Mouse (Mus musculus) liver, postnatal 0 days (tissue): ENCODE results near the gene Prox1. TPM values are rescaled to one million over a fixed set of nuclear protein-coding genes. Genes with fewer than 3 reads are reported as not detected.

Source experiments
- ATAC-seq: fragments of 200-750 bp; cut with Nextera tagmentation; 2 replicates; pipeline ENCODE4 v1.8.0; 2017; ENCODE audit warnings: mild to moderate bottlenecking, moderate library complexity
- DNase-seq: peaks from one replicate; pipeline ENCODE4 v3.0.0-alpha.2; 2016
- H3K27ac ChIP-seq: fragments of 300-500 bp; sonication (generic); 2 replicates; pipeline ENCODE4 v1.5.1; 2014; ENCODE audit warnings: antibody characterized with exemption, moderate library complexity, mild to moderate bottlenecking, low read depth
- H3K27me3 ChIP-seq: fragments of 300-500 bp; sonication (generic); 2 replicates; pipeline ENCODE4 v1.6.1; 2014; ENCODE audit warnings: low read length, control low read depth, mixed read lengths; ENCODE audit not compliant: insufficient read depth
- H3K36me3 ChIP-seq: fragments of 300-500 bp; sonication (generic); replicated peaks from 2 replicates; pipeline ENCODE4 v1.6.1; 2014; ENCODE audit warnings: mild to moderate bottlenecking, control low read depth, low read length, moderate library complexity, mixed read lengths; ENCODE audit not compliant: insufficient read depth
- H3K4me1 ChIP-seq: fragments of 300-500 bp; sonication (generic); 2 replicates; pipeline ENCODE4 v1.6.1; 2014; ENCODE audit warnings: antibody characterized with exemption, mild to moderate bottlenecking, control low read depth; ENCODE audit not compliant: insufficient read depth
- H3K4me2 ChIP-seq: fragments of 300-500 bp; sonication (generic); 2 replicates; pipeline ENCODE4 v1.6.1; 2014; ENCODE audit warnings: low read depth, mild to moderate bottlenecking, low read length, moderate library complexity, mixed read lengths
- H3K4me3 ChIP-seq: fragments of 300-500 bp; sonication (generic); 2 replicates; pipeline ENCODE4 v1.5.1; 2014; ENCODE audit warnings: low read depth, low read length
- H3K9ac ChIP-seq: fragments of 300-500 bp; sonication (generic); replicated peaks from 2 replicates; pipeline ENCODE4 v1.6.1; 2014; ENCODE audit warnings: mild to moderate bottlenecking, moderate library complexity
- H3K9me3 ChIP-seq: fragments of 300-500 bp; sonication (generic); 2 replicates; pipeline ENCODE4 v1.6.1; 2016; ENCODE audit warnings: mild to moderate bottlenecking, control low read depth, low read length, mixed read lengths
- CTCF ChIP-seq: sonication (generic); IDR thresholded peaks from 2 replicates; pipeline ENCODE4 v1.5.1; 2016; ENCODE audit warnings: antibody characterized with exemption, low read depth
- EP300 ChIP-seq: IDR thresholded peaks from 2 replicates; pipeline ENCODE4 v1.6.1; 2016; ENCODE audit warnings: antibody characterized with exemption, low read depth, mild to moderate bottlenecking
- WGBS: fragments of 180-500 bp; shearing (Covaris S2); extraction: QIAGEN DNeasy Blood & Tissue Kit; methylation state at CpG from one replicate; pipeline ENCODE4 v1.1.7; 2014; ENCODE audit not compliant: insufficient replicate concordance; 5-methylcytosine and 5-hydroxymethylcytosine counted together
- polyA plus RNA-seq: library from polyadenylated mRNA; unstranded; fragments of >200 nt; fragmentation: Nextera tagmentation; extraction: Ambion mirVana; gene quantifications from 2 replicates; pipeline ENCODE4 v1.2.1, GENCODE M21; 2015

Prox1 gene
- polyA plus RNA-seq, 1 experiment from 2014 or later = 11.8 TPM

DNA sequence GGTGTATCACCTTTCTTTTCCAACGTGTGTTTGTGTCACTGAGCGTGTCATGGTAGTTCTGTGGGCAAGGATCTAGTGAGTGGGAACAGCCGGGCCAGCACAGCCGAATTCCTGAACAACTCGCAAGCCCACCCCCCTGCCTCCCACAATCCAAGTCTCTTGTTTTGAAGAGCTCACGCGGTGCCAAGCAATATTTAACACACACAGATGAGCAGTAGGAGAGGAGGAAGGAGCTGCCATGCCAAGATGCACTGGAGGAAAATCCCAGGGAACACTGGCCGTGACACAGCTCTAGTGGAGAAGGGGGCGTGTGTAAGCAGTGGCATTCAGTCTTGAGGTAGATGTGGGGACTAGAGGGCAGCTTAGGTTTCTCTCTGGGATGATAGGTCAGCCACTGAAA lies 77.2 kb downstream of the Prox1 start:
- H3K4me3 ChIP-seq = no peak overlapping the region
- H3K27me3 ChIP-seq = no peaks in the 10 kb centered on the region
- DNase-seq (no peak), ATAC-seq (no peak)
- no peak for TF ChIP-seq EP300
- no peak for TF ChIP-seq CTCF
- no peak overlapping the region for H3K9ac ChIP-seq
- no peaks in the 10 kb centered on the region for H3K4me1 ChIP-seq
- H3K36me3 ChIP-seq = no peaks in the 10 kb centered on the region
- no peaks in the 10 kb centered on the region for H3K9me3 ChIP-seq
- WGBS = 78% methylated on average over 9 of the region's 9 CpGs
- H3K4me2 ChIP-seq = no peak overlapping the region
- no peak overlapping the region for H3K27ac ChIP-seq

DNA sequence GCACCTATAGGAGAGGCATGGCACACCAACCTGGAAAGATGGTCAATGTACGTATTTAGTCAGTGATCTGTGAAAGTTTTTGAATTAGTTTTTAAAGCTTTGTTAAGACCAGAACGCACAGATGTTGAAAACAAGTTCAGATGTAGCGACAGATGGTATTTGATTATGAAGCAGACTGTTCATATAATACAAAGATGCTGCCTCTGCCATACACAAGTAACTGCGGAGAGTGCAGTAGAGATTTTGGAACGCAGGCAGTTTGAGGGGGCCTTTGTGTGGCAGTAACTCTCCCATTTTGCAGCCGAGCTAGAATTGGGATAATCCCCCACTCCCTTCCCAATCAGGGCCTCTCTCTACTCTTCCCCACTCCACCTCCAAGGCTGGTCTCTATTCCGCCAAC lies 78.4 kb downstream of the Prox1 start:
- no peak for ATAC-seq
- Histone ChIP-seq H3K4me2 (no peak overlapping the region), H3K36me3 (no peaks in the 10 kb centered on the region), H3K9ac (no peak overlapping the region), H3K27ac (no peak overlapping the region), H3K9me3 (no peaks in the 10 kb centered on the region), H3K4me3 (no peak overlapping the region), H3K4me1 (no peaks in the 10 kb centered on the region), H3K27me3 (no peaks in the 10 kb centered on the region)
- no peak for DNase-seq
- TF ChIP-seq CTCF = no peak
- no peak for TF ChIP-seq EP300
- WGBS = 80% methylated on average over 7 of the region's 7 CpGs

DNA sequence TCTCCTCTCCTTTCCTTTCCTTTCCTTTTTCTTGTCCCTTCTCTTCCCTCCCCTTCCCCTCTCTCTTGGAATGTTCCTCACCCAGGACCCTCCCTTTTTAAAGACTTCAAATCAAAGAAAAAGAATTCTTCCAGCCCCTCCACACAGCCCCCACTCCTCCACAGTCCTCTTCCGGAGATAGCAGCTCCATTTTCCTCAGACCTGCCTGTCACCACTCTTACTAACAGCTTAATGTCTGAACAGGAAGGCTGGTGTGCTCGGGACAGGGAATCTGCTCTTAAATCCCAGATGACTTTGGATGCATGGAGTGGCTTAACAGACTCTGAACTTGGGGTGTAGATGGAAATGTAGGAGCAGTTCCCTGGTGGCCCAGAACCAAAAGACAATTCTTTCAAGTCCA lies 81.6 kb downstream of the Prox1 start:
- DNase-seq (no peak), ATAC-seq (no peak)
- Histone ChIP-seq H3K36me3 (no peaks in the 10 kb centered on the region), H3K4me1 (no peaks in the 10 kb centered on the region), H3K4me2 (no peak overlapping the region), H3K27ac (no peak overlapping the region), H3K27me3 (no peaks in the 10 kb centered on the region), H3K9ac (no peak overlapping the region), H3K4me3 (no peak overlapping the region), H3K9me3 (no peaks in the 10 kb centered on the region)
- 46% methylated on average over 2 of the region's 2 CpGs for WGBS
- no peak for TF ChIP-seq CTCF
- no peak for TF ChIP-seq EP300

DNA sequence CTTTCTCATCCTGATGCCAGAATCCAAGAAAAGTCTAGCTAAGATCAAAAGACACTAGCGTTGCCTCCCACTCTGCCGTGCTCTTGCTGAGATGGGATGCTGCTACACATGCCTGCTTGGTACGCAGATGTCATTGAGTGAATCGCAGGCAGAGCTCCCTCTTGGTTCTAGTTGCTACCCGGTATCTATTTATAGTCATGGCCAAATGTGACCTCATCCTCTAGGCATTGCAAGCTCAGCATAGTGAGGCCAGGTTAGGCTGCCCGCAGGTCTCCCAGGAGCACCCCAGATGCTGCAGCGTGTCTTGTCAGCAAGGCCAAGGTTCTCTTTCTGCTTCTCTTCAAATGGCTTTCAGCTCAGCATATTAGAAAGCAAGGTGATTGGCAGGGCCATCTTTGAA lies 84.8 kb downstream of the Prox1 start:
- Histone ChIP-seq H3K9ac (no peak overlapping the region; the same call in 1 of the 2 replicates), H3K4me1 (no peaks in the 10 kb centered on the region), H3K27ac (no peak overlapping the region), H3K4me3 (no peak overlapping the region), H3K27me3 (no peaks in the 10 kb centered on the region), H3K9me3 (no peaks in the 10 kb centered on the region), H3K36me3 (no peaks in the 10 kb centered on the region), H3K4me2 (no peak overlapping the region)
- DNase-seq (no peak), ATAC-seq (no peak)
- WGBS = 66% methylated on average over 7 of the region's 7 CpGs
- TF ChIP-seq CTCF (no peak), EP300 (no peak)

DNA sequence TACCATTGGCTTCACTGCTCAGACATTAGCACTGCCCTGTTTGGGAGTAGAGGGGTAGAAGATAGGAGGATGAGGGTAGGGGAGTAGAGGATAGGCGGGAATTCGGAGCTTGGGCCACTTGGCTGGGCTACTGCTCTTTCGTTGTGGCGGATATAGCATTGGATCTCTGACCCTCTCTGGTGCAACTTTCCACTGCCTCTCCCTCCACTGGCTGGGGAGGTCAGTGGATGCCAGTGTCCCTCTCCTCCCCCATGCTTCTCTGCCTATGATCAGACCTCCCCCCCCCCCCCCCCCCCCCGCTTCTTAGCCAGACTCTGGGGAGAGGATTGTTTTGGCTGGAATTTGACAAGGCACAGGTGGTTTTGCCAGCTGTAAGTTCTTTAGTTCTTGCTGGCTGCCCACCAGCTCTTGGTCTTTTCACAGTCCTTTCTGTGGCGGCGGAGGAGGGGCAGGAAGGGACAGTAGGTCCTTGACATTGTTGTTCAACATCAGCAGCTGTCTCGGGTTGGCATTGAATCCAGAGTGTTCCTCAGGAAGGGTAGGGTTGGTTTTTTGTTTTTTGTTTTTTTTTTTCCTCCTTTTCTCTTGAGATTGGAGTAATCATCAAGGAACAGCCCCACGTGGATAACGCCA lies 90.8 kb downstream of the Prox1 start:
- ATAC-seq (no peak), DNase-seq (no peak)
- WGBS = 81% methylated on average over 9 of the region's 10 CpGs

DNA sequence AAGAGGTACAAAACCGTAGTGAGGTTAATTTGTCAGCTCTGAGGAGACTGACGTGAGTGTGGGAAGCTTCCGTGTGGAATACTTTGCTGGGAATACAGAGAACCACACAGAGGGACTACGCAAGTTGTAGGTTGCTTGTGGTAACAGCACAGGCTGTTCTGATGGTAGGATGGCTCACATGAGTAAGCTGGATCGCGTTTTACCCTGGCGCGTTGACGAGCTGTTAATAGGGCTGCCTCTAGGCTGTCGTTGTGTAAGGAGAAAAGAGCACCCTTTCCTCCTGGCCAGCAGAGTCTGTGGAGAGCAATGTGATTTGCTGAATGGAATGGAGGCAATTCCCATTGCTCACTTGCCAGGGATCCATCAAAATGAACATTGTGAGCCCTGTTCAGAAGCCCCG lies 93.9 kb downstream of the Prox1 start:
- 73% methylated on average over 11 of the region's 11 CpGs for WGBS
- ATAC-seq (no peak), DNase-seq (no peak)
- Histone ChIP-seq H3K4me3 (no peak overlapping the region), H3K4me1 (0 out of 2 replicates have a peak, but pooled peaks cover 4% of the 10 kb centered on the region), H3K4me2 (no peak overlapping the region), H3K9me3 (no peaks in the 10 kb centered on the region), H3K27me3 (no peaks in the 10 kb centered on the region), H3K36me3 (no peaks in the 10 kb centered on the region), H3K9ac (no peak overlapping the region), H3K27ac (no peak overlapping the region)
- TF ChIP-seq EP300 (no peak), CTCF (no peak)

More for the DNA sequence above, 90.8 kb downstream of the Prox1 start:
- no peak for TF ChIP-seq EP300
- TF ChIP-seq CTCF = no peak
- H3K27me3 ChIP-seq = no peaks in the 10 kb centered on the region
- H3K4me2 ChIP-seq = no peak overlapping the region
- no peaks in the 10 kb centered on the region for H3K9me3 ChIP-seq
- H3K9ac ChIP-seq = no peak overlapping the region
- no peaks in the 10 kb centered on the region for H3K36me3 ChIP-seq
- H3K27ac ChIP-seq = no peak overlapping the region
- no peak overlapping the region for H3K4me3 ChIP-seq
- H3K4me1 ChIP-seq = 0 out of 2 replicates have a peak, but pooled peaks cover 4% of the 10 kb centered on the region

Other genes with a start within 250 kb of the Prox1 start
- 21.4 and 23.3 TPM in 2 replicates for gene Smyd2, start 248.4 kb downstream of the Prox1 start, polyA plus RNA-seq